Mouse (Mus musculus) liver, embryonic 14.5 days (tissue): ENCODE measurements at regions not wholly inside any gene's neighbourhood (a gene's known extent, or its start where the extent isn't known, plus 50 kb on each side); places are given as distances from the start of the nearest gene placed in this dataset.

Source experiments
- ATAC-seq: fragments of 200-750 bp; cut with Nextera tagmentation; 2 replicates; pipeline ENCODE4 v1.8.0; 2017; ENCODE audit warnings: moderate number of reproducible peaks, mild to moderate bottlenecking, moderate library complexity; ENCODE audit not compliant: insufficient read depth
- DNase-seq, 3 experiments: peaks; one replicate each; pipeline ENCODE4 v3.0.0-alpha.2; 2012 to 2013; ENCODE audit warnings: low read depth in 3 of 3, low spot score in 3 of 3
- H3K27ac ChIP-seq: fragments of 300-500 bp; sonication (generic); 2 replicates; pipeline ENCODE4 v1.5.1; 2014; ENCODE audit warnings: moderate library complexity, mild to moderate bottlenecking, control low read depth, inconsistent platforms
- H3K27me3 ChIP-seq: fragments of 300-500 bp; sonication (generic); 2 replicates; pipeline ENCODE4 v1.6.1; 2014; ENCODE audit warnings: mild to moderate bottlenecking, low read length, moderate library complexity; ENCODE audit not compliant: control insufficient read depth, insufficient read depth
- H3K36me3 ChIP-seq: fragments of 300-500 bp; sonication (generic); replicated peaks from 2 replicates; pipeline ENCODE4 v1.6.1; 2014; ENCODE audit warnings: low read depth; ENCODE audit not compliant: control insufficient read depth, insufficient read depth
- H3K4me1 ChIP-seq, 2 experiments: fragments of 200-500 bp in 1 of 2; fragments of 300-500 bp in 1 of 2; sonication (generic) in 1 of 2; replicated peaks; 2 replicates each; pipeline ENCODE4 v1.6.1; 2012 to 2014; ENCODE audit warnings: antibody characterized with exemption in 1 of 2, inconsistent platforms in 1 of 2, low read length in 1 of 2; ENCODE audit not compliant: control insufficient read depth in 2 of 2, insufficient read depth in 2 of 2
- H3K4me2 ChIP-seq: fragments of 300-500 bp; sonication (generic); 2 replicates; pipeline ENCODE4 v1.6.1; 2014; ENCODE audit warnings: low read depth, mild to moderate bottlenecking, control low read depth, moderate library complexity
- H3K4me3 ChIP-seq, 2 experiments: fragments of 200-500 bp in 1 of 2; fragments of 300-500 bp in 1 of 2; sonication (generic) in 1 of 2; 2 replicates each; pipeline ENCODE4 v1.5.1; 2012 to 2014; ENCODE audit warnings: low read depth in 2 of 2, low read length in 2 of 2, mild to moderate bottlenecking in 2 of 2, control low read depth in 1 of 2, inconsistent platforms in 1 of 2, moderate library complexity in 1 of 2; ENCODE audit not compliant: insufficient read depth in 1 of 2
- H3K9ac ChIP-seq: fragments of 300-500 bp; sonication (generic); replicated peaks from 2 replicates; pipeline ENCODE4 v1.6.1; 2014; ENCODE audit warnings: mild to moderate bottlenecking, control low read depth, moderate library complexity
- H3K9me3 ChIP-seq: fragments of 300-500 bp; sonication (generic); 2 replicates; pipeline ENCODE4 v1.6.1; 2016; ENCODE audit warnings: low read length, mixed read lengths; ENCODE audit not compliant: control insufficient read depth
- CTCF ChIP-seq: IDR thresholded peaks from 2 replicates; pipeline ENCODE4 v1.5.1; 2016; ENCODE audit warnings: antibody characterized with exemption, low read depth, control low read depth
- EP300 ChIP-seq: IDR thresholded peaks from 2 replicates; pipeline ENCODE4 v1.6.1; 2016; ENCODE audit warnings: antibody characterized with exemption, low read depth
- WGBS: fragments of 180-500 bp; shearing (Covaris S2); extraction: QIAGEN DNeasy Blood & Tissue Kit; methylation state at CpG from one replicate; pipeline ENCODE4 v1.1.7; 2014; ENCODE audit not compliant: insufficient replicate concordance; 5-methylcytosine and 5-hydroxymethylcytosine counted together

DNA sequence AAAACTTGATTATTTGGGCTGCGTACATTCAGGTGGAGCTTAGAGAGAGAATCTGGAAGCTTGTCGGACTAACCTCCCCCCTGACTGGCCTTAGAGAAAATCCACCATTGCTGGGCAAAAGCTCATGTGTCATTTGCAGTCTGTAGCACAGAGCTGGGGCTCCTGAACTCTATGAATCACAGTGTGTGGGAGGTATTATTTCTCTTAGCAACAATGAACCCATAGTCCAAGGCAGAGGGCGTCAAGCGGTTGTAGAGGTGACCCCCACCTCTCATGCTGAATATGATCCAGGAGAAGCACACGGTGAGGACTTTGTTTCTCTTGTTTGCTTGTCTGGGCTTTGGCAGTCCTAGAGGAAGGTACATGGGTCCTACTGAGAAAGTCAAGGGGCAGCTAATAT lies 66.0 kb upstream of the Pcdh8 start:
- no peak for ATAC-seq
- no peak for TF ChIP-seq EP300
- TF ChIP-seq CTCF, result no peak
- WGBS, result 69% methylated on average over 5 of the region's 5 CpGs

DNA sequence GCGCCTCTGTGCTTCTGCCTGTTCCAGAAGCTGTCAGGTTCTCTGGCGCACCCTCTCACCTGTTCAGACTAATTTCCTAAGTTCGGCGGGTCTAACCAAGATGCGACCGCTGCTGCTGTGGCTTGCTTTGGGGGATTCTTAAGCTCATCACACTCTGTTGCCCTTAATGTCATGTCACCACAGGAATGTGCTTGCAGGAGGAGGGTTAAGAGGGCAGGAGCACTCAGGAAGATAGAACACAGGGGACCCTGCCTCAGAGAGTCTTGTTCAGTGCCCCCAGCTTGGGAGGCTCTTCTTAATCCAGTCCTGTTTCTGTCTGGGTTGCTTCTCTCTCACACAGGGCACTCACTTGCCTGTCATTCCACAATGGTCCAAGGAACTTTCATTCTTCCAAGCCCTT lies 65.1 kb upstream of the Pcdh8 start:
- no peak for TF ChIP-seq CTCF
- no peak for TF ChIP-seq EP300
- Histone ChIP-seq H3K36me3 (no peaks in the 10 kb centered on the region), H3K4me2 (no peak overlapping the region), H3K4me1 (no peaks in the 10 kb centered on the region), H3K4me3 (no peak overlapping the region), H3K9me3 (no peaks in the 10 kb centered on the region), H3K9ac (no peak overlapping the region), H3K27ac (no peak overlapping the region), H3K27me3 (no peaks in the 10 kb centered on the region)
- no peak for DNase-seq
- ATAC-seq, result no peak
- 85% methylated on average over 5 of the region's 6 CpGs for WGBS

More for the DNA sequence above, 66.0 kb upstream of the Pcdh8 start:
- Histone ChIP-seq H3K27me3 (no peaks in the 10 kb centered on the region), H3K9ac (no peak overlapping the region), H3K4me1 (no peaks in the 10 kb centered on the region), H3K4me3 (no peak overlapping the region), H3K27ac (no peak overlapping the region), H3K36me3 (no peaks in the 10 kb centered on the region), H3K4me2 (no peak overlapping the region), H3K9me3 (no peaks in the 10 kb centered on the region)
- no peak for DNase-seq

DNA sequence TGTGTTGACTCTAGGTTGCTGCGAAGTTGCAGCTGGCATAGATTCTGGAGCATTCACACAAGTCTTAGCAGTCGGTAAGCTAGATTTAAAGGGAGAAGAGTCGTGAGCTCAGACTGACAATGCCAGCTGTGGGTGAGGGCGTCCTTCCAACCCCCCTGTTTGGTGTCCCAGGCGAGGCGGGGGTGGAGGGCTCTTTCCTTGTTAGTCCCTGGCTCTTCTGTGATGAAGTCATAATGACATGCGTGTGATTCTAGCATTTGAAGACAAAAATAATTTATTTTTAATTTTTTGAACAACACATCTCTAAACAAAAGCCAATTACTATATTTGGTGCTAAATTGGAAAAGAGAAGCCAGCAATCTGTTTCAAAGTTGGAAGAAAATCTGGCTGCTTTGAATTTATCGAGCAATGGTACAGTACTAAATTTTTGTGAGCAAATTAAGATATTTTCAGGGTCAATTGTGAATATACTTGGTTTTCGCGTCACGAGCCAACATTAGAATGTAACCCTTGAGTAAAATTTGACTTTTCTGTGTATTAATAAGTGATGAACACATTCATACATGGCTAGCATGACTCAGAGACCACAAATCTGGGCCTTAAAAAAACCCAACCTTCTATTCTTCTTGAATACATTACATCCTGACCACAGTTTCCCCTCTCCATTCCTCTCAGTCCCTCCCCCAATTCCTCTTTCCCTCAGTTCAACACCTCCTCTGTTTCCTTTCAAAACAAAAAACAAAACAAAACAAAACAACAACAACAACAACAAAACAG lies 53.7 kb upstream of the Pcdh8 start:
- Histone ChIP-seq H3K4me2 (no peak overlapping the region), H3K27me3 (no peaks in the 10 kb centered on the region), H3K4me1 (no peaks in the 10 kb centered on the region), H3K27ac (no peak overlapping the region), H3K9me3 (no peaks in the 10 kb centered on the region), H3K4me3 (no peak overlapping the region), H3K9ac (no peak overlapping the region), H3K36me3 (no peaks in the 10 kb centered on the region)
- ATAC-seq, result no peak
- WGBS, result 63% methylated on average over 11 of the region's 11 CpGs
- no peak for DNase-seq
- TF ChIP-seq EP300 (no peak), CTCF (no peak)

DNA sequence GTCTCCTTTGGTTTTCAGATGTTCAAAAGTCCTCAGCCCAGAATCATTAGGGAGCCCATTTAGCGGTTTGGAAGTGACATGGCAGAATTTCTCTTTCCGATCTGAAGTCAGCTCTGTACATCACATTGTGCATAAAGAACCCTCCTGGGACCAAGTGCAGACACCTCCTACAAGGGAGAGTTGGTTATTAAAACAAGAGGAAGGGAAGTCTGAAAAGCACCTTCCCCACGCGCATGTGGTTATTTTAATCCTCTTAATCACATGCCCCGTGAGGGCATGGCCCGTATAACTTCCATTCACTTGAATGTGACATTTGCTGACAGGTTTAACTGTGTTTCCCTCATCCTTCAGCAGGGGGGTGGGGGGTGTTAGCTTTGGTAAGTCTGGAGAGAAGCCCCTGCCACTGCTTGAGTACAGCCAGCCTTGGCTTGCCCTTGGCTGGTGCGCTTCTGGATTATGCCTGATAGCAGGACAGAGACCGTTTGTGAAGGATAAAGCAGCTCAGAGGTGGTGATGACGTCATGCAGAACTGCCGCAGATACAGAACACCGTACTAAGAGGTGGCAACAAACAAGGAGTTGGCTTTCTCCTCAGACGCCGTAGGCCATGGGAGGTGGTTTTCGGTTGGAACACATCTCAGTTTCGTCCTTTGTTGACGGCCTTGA lies 51.5 kb upstream of the Pcdh8 start:
- 67% methylated on average over 16 of the region's 16 CpGs for WGBS

DNA sequence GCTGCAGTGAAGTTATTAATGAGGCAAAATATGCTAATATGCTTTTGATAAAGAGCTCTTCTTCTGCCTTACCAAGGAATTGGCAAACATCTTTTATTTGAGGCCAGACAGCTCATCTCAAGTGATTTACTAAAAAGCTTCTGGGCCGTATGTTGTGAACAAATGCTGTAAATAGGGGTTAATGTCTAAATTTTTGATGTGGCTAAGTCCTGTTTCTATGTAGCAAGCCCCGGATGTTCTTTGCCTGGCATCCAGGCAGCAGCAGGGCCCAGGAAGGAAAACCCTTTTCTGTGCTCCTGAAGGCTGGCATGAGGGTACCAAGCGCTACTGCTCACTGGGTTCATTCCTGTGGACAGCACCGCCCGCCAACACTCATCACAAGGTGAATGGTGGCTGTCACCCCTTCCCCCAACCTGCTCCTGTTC lies 50.9 kb upstream of the Pcdh8 start:
- no peaks in the 10 kb centered on the region for H3K9me3 ChIP-seq
- H3K4me3 ChIP-seq, result no peak overlapping the region
- no peak overlapping the region for H3K9ac ChIP-seq
- H3K27me3 ChIP-seq, result no peaks in the 10 kb centered on the region
- WGBS, result 66% methylated on average over 5 of the region's 5 CpGs
- ATAC-seq (no peak), DNase-seq (no peak)
- no peak overlapping the region for H3K4me2 ChIP-seq
- no peak for TF ChIP-seq CTCF
- TF ChIP-seq EP300, result no peak
- H3K4me1 ChIP-seq, result no peaks in the 10 kb centered on the region
- H3K36me3 ChIP-seq, result no peaks in the 10 kb centered on the region
- no peak overlapping the region for H3K27ac ChIP-seq

More for the DNA sequence above, 51.5 kb upstream of the Pcdh8 start:
- Histone ChIP-seq H3K9ac (no peak overlapping the region), H3K27ac (no peak overlapping the region), H3K9me3 (no peaks in the 10 kb centered on the region), H3K27me3 (no peaks in the 10 kb centered on the region), H3K4me1 (no peaks in the 10 kb centered on the region), H3K4me3 (no peak overlapping the region), H3K4me2 (no peak overlapping the region), H3K36me3 (no peaks in the 10 kb centered on the region)
- DNase-seq (no peak), ATAC-seq (no peak)
- TF ChIP-seq EP300 (no peak), CTCF (no peak)
